Mouse (Mus musculus) left cerebral cortex, postnatal 25 days (tissue): ENCODE measurements around the gene Drosha. TPM values are rescaled to one million over a fixed set of nuclear protein-coding genes. Genes with fewer than 3 reads are reported as not detected.
"Not testable (repeated sequence)": the region's sequence is repeated elsewhere in the genome, so short reads cannot be mapped to it uniquely, and the experiment has no call there.

Source experiments
- DNase-seq, 2 experiments: peaks; one replicate each; pipeline ENCODE4 v3.0.0; 2022; ENCODE audit warnings: low spot score in 2 of 2, mixed read lengths in 1 of 2
- intact Hi-C: fragments of 180-260 bp; cut with DNase I; formaldehyde crosslinking; loops from one replicate; pipeline ENCODE4 v1.15.1; 2025
- total RNA-seq, 2 experiments: library from RNA; stranded (reverse); gene quantifications; 2 replicates each; pipeline ENCODE4 v1.2.3; 2021

The Drosha gene
- total RNA-seq, 2 experiments from 2014 or later: 86.4 to 87.3 TPM

DNA sequence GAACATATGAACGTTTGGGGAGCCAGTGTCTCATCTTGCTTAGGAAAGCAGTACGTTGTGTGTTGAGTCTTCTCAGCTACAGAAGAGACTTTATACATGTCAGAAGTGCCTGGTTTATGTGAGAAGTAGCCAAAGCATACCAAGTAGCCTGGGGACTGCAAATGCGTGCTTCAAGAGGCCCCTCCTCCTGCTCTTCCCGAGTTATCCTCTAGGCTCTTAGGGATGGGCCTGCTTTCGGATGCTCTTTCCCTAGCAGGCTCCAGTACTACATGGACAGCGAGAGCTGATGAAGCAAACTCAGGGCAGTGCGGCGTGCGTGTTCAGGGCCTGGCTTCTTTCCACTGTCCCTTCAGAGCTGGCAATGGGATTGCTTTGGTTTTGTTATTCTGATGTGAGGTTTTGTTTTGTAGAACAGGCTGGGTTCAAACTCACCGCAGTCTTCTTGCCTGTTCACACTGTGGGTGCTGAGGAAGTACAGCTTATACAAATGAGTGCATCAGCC, 91.8 kb downstream of the Drosha start:
- DNase-seq: no peak
- intact Hi-C loops: loop anchor here (10.0 kb wide), 1 partner anchor 258 kb away; the partner anchor contains the start of gene Cdh6

- not testable (repeated sequence) for DNase-seq
- intact Hi-C loops: loop anchor here (10.0 kb wide), 1 partner anchor 255 kb away; the partner anchor contains the start of gene Cdh6
Measured at GRCm38 (mm10) chr15:12919326-12919966, 94.8 kb downstream of the Drosha start.

- intact Hi-C loops: loop anchor here (10.0 kb wide), 1 partner anchor 255 kb away; the partner anchor contains the start of gene Cdh6
- DNase-seq: no peak
Measured at GRCm38 (mm10) chr15:12919967-12920870, 95.6 kb downstream of the Drosha start.

GRCm38 (mm10) chr15:12921901-12922300, 97.3 kb downstream of the Drosha start:
- intact Hi-C loops: no loop called here

GRCm38 (mm10) chr15:12923826-12924225, 99.2 kb downstream of the Drosha start:
- DNase-seq: no peak
- intact Hi-C loops: no loop called here

More at GRCm38 (mm10) chr15:12921901-12922300, 97.3 kb downstream of the Drosha start:
- no peak for DNase-seq

GRCm38 (mm10) chr15:12931481-12931880, 106.9 kb downstream of the Drosha start:
- DNase-seq: no peak

GRCm38 (mm10) chr15:12936217-12936732, 111.7 kb downstream of the Drosha start:
- no peak for DNase-seq
- intact Hi-C loops: no loop called here

More at GRCm38 (mm10) chr15:12931481-12931880, 106.9 kb downstream of the Drosha start:
- intact Hi-C loops: no loop called here

DNA sequence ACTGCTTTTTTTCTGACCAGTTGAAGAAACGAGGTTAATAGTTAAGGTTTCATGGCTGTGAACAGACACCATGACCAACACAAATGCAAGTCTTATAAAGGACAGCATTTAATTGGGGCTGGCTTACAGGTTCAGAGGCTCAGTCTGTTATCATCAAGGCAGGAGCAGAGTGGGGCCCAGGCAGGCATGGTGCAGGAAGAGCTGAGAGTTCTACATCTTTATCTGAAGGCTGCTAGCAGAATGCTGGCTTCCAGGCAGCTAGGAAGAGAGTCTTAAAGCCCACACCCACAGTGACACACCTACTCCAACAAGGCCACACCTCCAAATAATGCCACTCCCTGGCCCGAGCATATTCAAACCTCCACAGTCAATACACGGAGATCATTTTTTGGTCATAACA, 112.7 kb downstream of the Drosha start:
- DNase-seq, intact Hi-C loops: not testable (repeated sequence)

- intact Hi-C loops: no loop called here
- no peak for DNase-seq
Measured at GRCm38 (mm10) chr15:12941106-12941505, 116.5 kb downstream of the Drosha start.

DNA sequence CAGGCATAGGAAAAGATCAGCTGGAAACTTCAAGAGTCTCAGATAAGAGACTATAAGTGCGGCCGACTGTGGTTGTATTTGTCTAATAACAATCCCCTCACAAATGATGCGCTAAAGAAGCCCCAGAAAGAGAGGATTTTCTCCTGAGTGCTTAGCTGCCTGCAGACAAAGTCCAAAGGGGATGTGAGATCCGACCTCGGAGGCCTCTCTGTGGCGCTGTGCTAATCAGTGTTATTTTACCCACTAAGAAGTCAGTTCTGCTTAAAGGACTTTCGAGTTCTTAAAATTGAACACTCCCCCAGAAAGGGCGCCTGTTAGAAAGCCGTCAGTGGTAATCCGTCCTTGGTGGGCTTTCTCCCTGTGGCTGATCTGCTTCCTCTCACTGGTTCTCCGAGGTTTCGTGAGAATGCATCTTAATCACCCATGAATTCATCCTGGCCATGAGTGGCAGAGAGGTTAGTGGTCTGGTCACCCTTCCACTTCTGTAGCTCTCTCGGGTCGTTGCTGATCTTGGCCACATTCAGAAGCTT, 117.1 kb downstream of the Drosha start:
- intact Hi-C loops: no loop called here
- DNase-seq: no peak

GRCm38 (mm10) chr15:12942424-12942823, 117.8 kb downstream of the Drosha start:
- intact Hi-C loops: no loop called here
- no peak for DNase-seq

DNA sequence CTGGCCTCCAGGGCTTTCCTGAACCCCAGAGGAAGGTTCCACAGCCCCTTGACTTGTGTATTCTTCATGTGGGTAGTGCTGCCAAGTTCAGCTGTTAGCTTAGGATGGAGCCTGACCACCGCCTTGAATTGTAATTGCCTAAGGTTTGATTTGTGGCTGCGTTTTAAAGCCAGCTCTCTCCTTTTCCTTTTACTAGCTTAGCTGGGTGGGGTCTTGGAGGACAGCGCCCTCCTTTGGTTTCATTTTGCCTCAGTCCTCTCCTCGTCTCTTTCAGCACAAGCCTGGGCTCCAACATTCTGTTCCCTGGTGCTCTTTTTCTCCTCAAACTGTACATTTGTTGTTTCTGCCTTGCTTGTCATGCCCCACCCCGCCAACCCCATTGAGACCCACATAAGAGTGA, 133.4 kb downstream of the Drosha start:
- intact Hi-C loops: no loop called here
- DNase-seq: no peak

- DNase-seq: no peak
- intact Hi-C loops: no loop called here
Measured at GRCm38 (mm10) chr15:12962179-12962578, 137.6 kb downstream of the Drosha start.

GRCm38 (mm10) chr15:12965209-12965608, 140.6 kb downstream of the Drosha start:
- intact Hi-C loops: no loop called here
- DNase-seq: no peak

GRCm38 (mm10) chr15:12968815-12969214, 144.2 kb downstream of the Drosha start:
- intact Hi-C loops: no loop called here
- no peak for DNase-seq

GRCm38 (mm10) chr15:12972441-12972840, 147.8 kb downstream of the Drosha start:
- no peak for DNase-seq
- intact Hi-C loops: no loop called here
